21 mouse cellular contexts compared by ENCODE assay signal in the genomic region with DNA sequence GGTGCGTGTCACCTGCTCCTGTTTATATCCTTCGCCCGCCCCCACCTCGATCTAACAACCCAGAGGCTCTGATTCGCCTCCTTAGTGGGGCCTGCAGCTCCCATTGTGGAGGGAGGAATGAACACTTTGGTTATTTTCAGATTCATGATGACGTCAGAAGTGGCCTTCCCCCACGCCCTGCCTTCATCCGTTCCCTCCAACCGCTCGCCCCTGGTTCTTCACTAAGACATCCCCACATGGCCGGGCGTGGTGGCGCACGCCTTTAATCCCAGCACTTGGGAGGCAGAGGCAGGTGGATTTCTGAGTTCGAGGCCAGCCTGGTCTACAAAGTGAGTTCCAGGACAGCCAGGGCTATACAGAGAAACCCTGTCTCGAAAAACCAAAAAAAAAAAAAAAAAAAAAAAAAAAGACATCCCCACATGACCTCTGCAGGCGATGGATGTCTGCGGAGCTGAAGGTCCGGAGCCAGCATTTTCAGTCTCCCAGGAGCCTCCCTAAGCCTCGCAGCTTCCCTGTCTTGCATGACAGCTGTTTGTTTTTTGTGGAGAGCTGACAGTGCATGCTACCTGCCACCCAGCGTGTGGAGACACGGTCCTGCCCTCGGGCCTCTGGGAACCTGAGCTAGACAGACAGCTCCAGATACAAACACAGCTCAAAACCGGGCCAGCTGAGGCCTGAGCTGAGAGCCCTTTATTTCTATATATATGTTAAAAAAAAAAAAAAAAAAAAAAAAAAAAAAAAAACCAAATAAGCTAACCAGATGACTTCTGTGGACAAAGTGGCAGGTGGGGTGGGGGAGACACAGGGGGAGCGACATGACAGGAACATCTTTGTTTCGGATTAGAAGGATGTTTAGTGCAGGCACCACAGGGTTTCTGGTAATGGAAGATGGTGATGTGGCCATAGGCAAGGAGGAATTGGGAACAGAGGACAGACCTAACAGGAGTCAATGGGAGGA. TPM values are rescaled to one million over a fixed set of nuclear protein-coding genes. Genes with fewer than 3 reads are reported as not detected.
DNase-seq lines count a peak whose midpoint lies in the region; ATAC-seq lines count a peak whose summit lies in the region.
"Had no signal": no experiment of that assay in that cellular context is flagged by ENCODE, and none has a peak within 500 bp of the region (broad histone marks: within the 10 kb centered on the region; RNA-seq: fewer than 3 reads in every experiment).

No protein-coding gene starts in this region.

- H3K4me1 ChIP-seq in hindbrain, embryonic 11.5 days (replicated peaks; ENCODE audit: control insufficient read depth, insufficient read depth, low read length), result no peaks in the 10 kb centered on the region
- H3K4me1 ChIP-seq in hindbrain, embryonic 13.5 days (replicated peaks), result peaks cover 10% of the 10 kb centered on the region; the same call in 1 of the 2 replicates
- H3K4me1 ChIP-seq in embryonic facial prominence, embryonic 11.5 days (ENCODE audit: control insufficient read depth, insufficient read depth, low read length), result no peaks in the 10 kb centered on the region
- peaks cover 13% of the 10 kb centered on the region for H3K4me1 ChIP-seq in limb, embryonic 15.5 days
- no peaks in the 10 kb centered on the region for H3K4me1 ChIP-seq in kidney, embryonic 14.5 days (ENCODE audit: control insufficient read depth, insufficient read depth, low read length)
- H3K4me1 ChIP-seq: midbrain, embryonic 15.5 days had no signal

- no peak overlapping the region for H3K4me3 ChIP-seq in hindbrain, embryonic 11.5 days (ENCODE audit: low read depth, low read length)
- H3K4me3 ChIP-seq in hindbrain, embryonic 13.5 days, result no peak overlapping the region
- H3K4me3 ChIP-seq in embryonic facial prominence, embryonic 11.5 days (ENCODE audit: low read depth, low read length), result no peak overlapping the region
- H3K4me3 ChIP-seq in limb, embryonic 15.5 days, result no peak overlapping the region
- no peak overlapping the region for H3K4me3 ChIP-seq in kidney, embryonic 14.5 days (ENCODE audit: low read length)
- H3K4me3 ChIP-seq: forebrain, embryonic 15.5 days; midbrain, embryonic 15.5 days had no signal

- H3K9me3 ChIP-seq in hindbrain, embryonic 11.5 days (ENCODE audit: control insufficient read depth, low read length), result no peaks in the 10 kb centered on the region
- no peaks in the 10 kb centered on the region for H3K9me3 ChIP-seq in hindbrain, embryonic 13.5 days
- no peaks in the 10 kb centered on the region for H3K9me3 ChIP-seq in embryonic facial prominence, embryonic 11.5 days (replicated peaks; ENCODE audit: control insufficient read depth, low read length)
- no peaks in the 10 kb centered on the region for H3K9me3 ChIP-seq in limb, embryonic 15.5 days
- no peaks in the 10 kb centered on the region for H3K9me3 ChIP-seq in kidney, embryonic 14.5 days (ENCODE audit: control insufficient read depth, low read length)
- H3K9me3 ChIP-seq: forebrain, embryonic 15.5 days; midbrain, embryonic 15.5 days had no signal

- no peak overlapping the region for H3K4me2 ChIP-seq in hindbrain, embryonic 11.5 days (replicated peaks; ENCODE audit: low read depth, low read length)
- no peak overlapping the region for H3K4me2 ChIP-seq in hindbrain, embryonic 13.5 days
- H3K4me2 ChIP-seq in embryonic facial prominence, embryonic 11.5 days (ENCODE audit: low read depth, low read length), result no peak overlapping the region
- no peak overlapping the region for H3K4me2 ChIP-seq in limb, embryonic 15.5 days
- H3K4me2 ChIP-seq in kidney, embryonic 14.5 days (replicated peaks; ENCODE audit: low read depth, low read length), result no peak overlapping the region
- H3K4me2 ChIP-seq: forebrain, embryonic 15.5 days; midbrain, embryonic 15.5 days had no signal

- no peak overlapping the region for H3K27ac ChIP-seq in hindbrain, embryonic 11.5 days (ENCODE audit: low read depth, low read length)
- no peak overlapping the region for H3K27ac ChIP-seq in hindbrain, embryonic 13.5 days
- no peak overlapping the region for H3K27ac ChIP-seq in embryonic facial prominence, embryonic 11.5 days (replicated peaks; ENCODE audit: low read depth, low read length)
- no peak overlapping the region for H3K27ac ChIP-seq in limb, embryonic 15.5 days
- H3K27ac ChIP-seq in kidney, embryonic 14.5 days (ENCODE audit: low read depth, low read length), result no peak overlapping the region
- H3K27ac ChIP-seq: forebrain, embryonic 15.5 days; hindbrain, postnatal 0 days; midbrain, embryonic 15.5 days had no signal

- peak; percentile 10 for DNase-seq in hindbrain, embryonic 11.5 days (ENCODE audit: low spot score)
- peak; percentile 71 for DNase-seq in R1 (ENCODE audit: low read depth, low spot score)
- peak; percentile 61 for DNase-seq in embryonic facial prominence, embryonic 11.5 days (ENCODE audit: low spot score)
- no peak for DNase-seq in spleen, postnatal 4 days (ENCODE audit: low spot score in 2 of 2)
- DNase-seq: cerebellum, adult 11-12 months; cerebellum, postnatal 36 days; kidney, adult 2 months; kidney, postnatal 4 days; left cerebral cortex, postnatal 4 days; liver, postnatal 0 days; lung, postnatal 4 days; right cerebral cortex, postnatal 4 days had no signal

- ATAC-seq in hindbrain, embryonic 11.5 days (ENCODE audit: low FRiP score), result no peak
- no peak for ATAC-seq in hindbrain, embryonic 13.5 days (ENCODE audit: low FRiP score)
- no peak for ATAC-seq in embryonic facial prominence, embryonic 11.5 days (replicated peaks; ENCODE audit: insufficient number of reproducible peaks, low FRiP score, low TSS enrichment, low read depth)
- peak; percentile 32; the same call in 1 of the 2 replicates for ATAC-seq in limb, embryonic 15.5 days (ENCODE audit: insufficient number of reproducible peaks, low FRiP score, low TSS enrichment, low read depth)
- no peak for ATAC-seq in kidney, embryonic 14.5 days (ENCODE audit: low FRiP score, low TSS enrichment)
- ATAC-seq: forebrain, embryonic 15.5 days; hindbrain, postnatal 0 days; liver, postnatal 0 days; midbrain, embryonic 15.5 days had no signal

- no peak overlapping the region for H3K9ac ChIP-seq in hindbrain, embryonic 11.5 days (ENCODE audit: low read depth, low read length)
- H3K9ac ChIP-seq in hindbrain, embryonic 13.5 days, result no peak overlapping the region
- no peak overlapping the region for H3K9ac ChIP-seq in embryonic facial prominence, embryonic 11.5 days (replicated peaks; ENCODE audit: low read length)
- no peak overlapping the region for H3K9ac ChIP-seq in limb, embryonic 15.5 days
- no peak overlapping the region for H3K9ac ChIP-seq in kidney, embryonic 14.5 days (ENCODE audit: low read depth, low read length)
- H3K9ac ChIP-seq: forebrain, embryonic 15.5 days; liver, postnatal 0 days; midbrain, embryonic 15.5 days had no signal

- no peaks in the 10 kb centered on the region for H3K27me3 ChIP-seq in hindbrain, embryonic 11.5 days (ENCODE audit: control insufficient read depth, insufficient read depth, low read length)
- peaks cover 3% of the 10 kb centered on the region; the same call in 1 of the 2 replicates for H3K27me3 ChIP-seq in hindbrain, embryonic 13.5 days
- no peaks in the 10 kb centered on the region for H3K27me3 ChIP-seq in embryonic facial prominence, embryonic 11.5 days (ENCODE audit: control insufficient read depth, insufficient read depth, low read length)
- H3K27me3 ChIP-seq in limb, embryonic 15.5 days, result no peaks in the 10 kb centered on the region
- no peaks in the 10 kb centered on the region for H3K27me3 ChIP-seq in kidney, embryonic 14.5 days (ENCODE audit: control insufficient read depth, insufficient read depth, low read length)
- H3K27me3 ChIP-seq: forebrain, embryonic 15.5 days; midbrain, embryonic 15.5 days; Patski had no signal

- WGBS in hindbrain, embryonic 11.5 days, result 79% methylated on average over 24 of the region's 26 CpGs
- WGBS in hindbrain, embryonic 13.5 days, result 82% methylated on average over 25 of the region's 26 CpGs
- 72% methylated on average over 24 of the region's 26 CpGs for WGBS in embryonic facial prominence, embryonic 11.5 days
- 72% methylated on average over 25 of the region's 26 CpGs for whole genome bisulfite sequencing in limb, embryonic 15.5 days
- WGBS in kidney, embryonic 14.5 days, result 78% methylated on average over 24 of the region's 26 CpGs

- no peaks in the 10 kb centered on the region for H3K36me3 ChIP-seq in hindbrain, embryonic 11.5 days (ENCODE audit: control insufficient read depth, insufficient read depth, low read length)
- H3K36me3 ChIP-seq in hindbrain, embryonic 13.5 days, result no peaks in the 10 kb centered on the region
- H3K36me3 ChIP-seq in embryonic facial prominence, embryonic 11.5 days (replicated peaks; ENCODE audit: control insufficient read depth, insufficient read depth, low read depth, low read length), result no peaks in the 10 kb centered on the region
- H3K36me3 ChIP-seq in limb, embryonic 15.5 days, result no peaks in the 10 kb centered on the region
- H3K36me3 ChIP-seq in kidney, embryonic 14.5 days (ENCODE audit: control insufficient read depth, insufficient read depth, low read length), result no peaks in the 10 kb centered on the region
- H3K36me3 ChIP-seq: forebrain, embryonic 15.5 days; midbrain, embryonic 15.5 days had no signal

RNA-seq across cellular contexts. Expression of a gene that starts 59.9 kb away (rescaled TPM):
- not detected in 2 replicates for polyA plus RNA-seq in hindbrain, embryonic 11.5 days (2014; fragmentation: Nextera tagmentation; extraction: Ambion mirVana)
- not detected in 2 replicates for polyA plus RNA-seq in hindbrain, embryonic 13.5 days (2015; fragmentation: Nextera tagmentation; extraction: Ambion mirVana)
- not detected in 2 replicates for polyA plus RNA-seq in embryonic facial prominence, embryonic 11.5 days (2014; fragmentation: Nextera tagmentation; extraction: Ambion mirVana)
- polyA plus RNA-seq in limb, embryonic 15.5 days (2015; fragmentation: Nextera tagmentation; extraction: Ambion mirVana), result 1.5 and 1.6 TPM in 2 replicates
- not detected in 2 replicates for polyA plus RNA-seq in kidney, embryonic 14.5 days (2014; fragmentation: Nextera tagmentation; extraction: Ambion mirVana)
- polyA plus RNA-seq: forebrain, embryonic 15.5 days; heart, embryonic 14.5 days; hindbrain, postnatal 0 days; kidney, adult 2 months; midbrain, embryonic 15.5 days; stomach, embryonic 14.5 days had no signal

Comparison
In these comparisons a context has a peak if more than half of its experiments do, and no peak if none do; other contexts are left out.
1. DNase-seq: peak in hindbrain, embryonic 11.5 days (single experiment), R1 (single experiment) and embryonic facial prominence, embryonic 11.5 days (single experiment); none in spleen, postnatal 4 days (0 of 2).